Mouse (Mus musculus): Measurements from ENCODE around the gene Cd101. TPM values are rescaled to one million over a fixed set of nuclear protein-coding genes. Genes with fewer than 3 reads are reported as not detected.
A peak's percentile ranks its signal among the peaks of the same experiment; 100 is the strongest.

Cd101 gene
- polyA plus RNA-seq, 1 experiment from 2014 or later: 0.08 TPM

DNA sequence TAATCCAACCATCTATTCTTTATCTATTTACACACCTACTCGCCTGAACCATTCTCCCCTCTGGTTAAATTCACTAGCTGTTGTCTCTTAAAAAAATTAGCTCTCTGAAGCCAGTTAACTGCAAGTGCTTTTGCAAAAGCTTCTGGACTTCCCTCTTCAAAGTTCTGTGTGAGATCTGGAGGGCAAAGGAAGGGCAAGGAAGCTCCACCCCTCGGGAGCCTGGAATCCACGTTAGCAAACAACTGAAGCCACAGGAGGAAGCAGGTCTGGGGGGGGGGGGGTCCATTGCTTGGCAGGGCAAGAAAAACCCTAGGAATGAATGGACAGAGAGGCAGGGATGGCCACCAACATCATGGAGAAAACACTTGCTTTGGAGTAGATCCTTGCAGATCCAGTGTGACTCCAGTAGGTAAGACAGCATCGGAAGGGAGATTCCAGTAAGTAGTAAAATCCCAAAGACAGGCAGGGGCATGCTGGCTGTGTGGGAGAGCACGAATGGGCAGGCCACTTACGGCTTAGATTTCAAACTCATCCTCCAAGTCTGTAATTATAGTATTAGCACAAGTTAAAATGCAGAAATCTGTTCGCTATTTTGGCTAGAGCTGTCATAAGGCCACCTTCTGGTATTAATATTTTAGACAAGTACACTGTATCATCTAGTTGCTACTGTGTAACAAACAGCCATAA is 2.2 kb upstream of the Cd101 start:
- no peak overlapping the region for H3K4me3 ChIP-seq (ENCODE audit: low read length)
- 72% methylated on average over 7 of the region's 7 CpGs for WGBS
- no peaks in the 10 kb centered on the region for H3K4me1 ChIP-seq (ENCODE audit: control insufficient read depth, insufficient read depth, low read depth, low read length)
- H3K9me3 ChIP-seq (ENCODE audit: control insufficient read depth, low read length): no peaks in the 10 kb centered on the region
- no peak overlapping the region for H3K27ac ChIP-seq (ENCODE audit: low read depth, low read length)
- no peaks in the 10 kb centered on the region for H3K27me3 ChIP-seq (replicated peaks; ENCODE audit: control insufficient read depth, insufficient read depth, low read length)
- H3K36me3 ChIP-seq (ENCODE audit: control insufficient read depth, insufficient read depth, low read length): no peaks in the 10 kb centered on the region
- no peak for ATAC-seq
- no peak overlapping the region for H3K4me2 ChIP-seq (ENCODE audit: low read length)
- no peak overlapping the region for H3K9ac ChIP-seq (ENCODE audit: low read depth, low read length)

DNA sequence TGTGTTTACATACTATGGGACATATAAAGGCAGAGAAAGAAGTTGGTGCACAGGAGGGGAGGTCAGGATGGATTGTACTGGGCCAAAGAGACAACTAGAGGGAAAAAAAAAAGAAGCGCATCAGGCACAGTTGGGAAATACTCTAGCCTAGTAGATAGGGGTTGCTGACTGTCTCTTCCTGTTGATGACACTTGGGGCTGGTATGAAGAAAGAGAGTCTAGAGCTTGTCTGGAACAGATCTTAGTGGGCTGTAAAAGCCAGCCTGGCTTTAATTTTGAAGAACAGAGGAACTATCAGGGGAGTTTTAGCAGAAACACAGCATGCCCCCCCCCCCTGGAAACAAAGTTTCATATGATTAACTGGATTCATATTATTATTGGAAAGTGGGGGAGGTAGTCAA is 1.3 kb upstream of the Cd101 start:
- 97% methylated on average over 1 of the region's 1 CpGs for WGBS
- Histone ChIP-seq H3K27ac (ENCODE audit: low read depth, low read length) (no peak overlapping the region), H3K27me3 (replicated peaks; ENCODE audit: control insufficient read depth, insufficient read depth, low read length) (no peaks in the 10 kb centered on the region), H3K36me3 (ENCODE audit: control insufficient read depth, insufficient read depth, low read length) (no peaks in the 10 kb centered on the region), H3K4me3 (ENCODE audit: low read length) (no peak overlapping the region), H3K4me2 (ENCODE audit: low read length) (no peak overlapping the region), H3K4me1 (ENCODE audit: control insufficient read depth, insufficient read depth, low read depth, low read length) (no peaks in the 10 kb centered on the region), H3K9me3 (ENCODE audit: control insufficient read depth, low read length) (no peaks in the 10 kb centered on the region), H3K9ac (ENCODE audit: low read depth, low read length) (no peak overlapping the region)
- no peak for ATAC-seq

DNA sequence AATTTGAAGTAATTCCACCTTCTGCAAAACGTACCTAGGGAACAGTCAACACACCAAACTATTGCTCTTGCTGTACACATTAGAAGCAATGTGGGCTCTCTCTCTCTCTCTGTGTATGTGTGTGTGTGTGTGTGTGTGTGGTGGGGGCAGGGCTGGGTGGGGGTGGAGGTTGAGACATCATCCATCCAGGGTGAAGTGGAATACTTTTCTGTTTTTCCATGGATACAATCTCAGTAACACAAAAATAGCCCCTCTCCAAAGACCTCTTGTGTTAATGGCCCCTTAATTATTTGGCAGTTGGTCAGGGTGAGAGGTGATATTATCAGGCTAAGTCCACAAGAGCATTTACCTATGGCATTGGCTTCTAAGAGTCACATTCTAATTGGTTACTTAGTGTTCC is 2.6 kb downstream of the Cd101 start:
- WGBS: 88% methylated on average over 1 of the region's 1 CpGs
- no peak for ATAC-seq
- Histone ChIP-seq H3K27ac (ENCODE audit: low read depth, low read length) (no peak overlapping the region), H3K9me3 (ENCODE audit: control insufficient read depth, low read length) (no peaks in the 10 kb centered on the region), H3K27me3 (replicated peaks; ENCODE audit: control insufficient read depth, insufficient read depth, low read length) (no peaks in the 10 kb centered on the region), H3K36me3 (ENCODE audit: control insufficient read depth, insufficient read depth, low read length) (no peaks in the 10 kb centered on the region), H3K4me2 (ENCODE audit: low read length) (no peak overlapping the region), H3K4me1 (ENCODE audit: control insufficient read depth, insufficient read depth, low read depth, low read length) (no peaks in the 10 kb centered on the region), H3K4me3 (ENCODE audit: low read length) (no peak overlapping the region), H3K9ac (ENCODE audit: low read depth, low read length) (no peak overlapping the region)

DNA sequence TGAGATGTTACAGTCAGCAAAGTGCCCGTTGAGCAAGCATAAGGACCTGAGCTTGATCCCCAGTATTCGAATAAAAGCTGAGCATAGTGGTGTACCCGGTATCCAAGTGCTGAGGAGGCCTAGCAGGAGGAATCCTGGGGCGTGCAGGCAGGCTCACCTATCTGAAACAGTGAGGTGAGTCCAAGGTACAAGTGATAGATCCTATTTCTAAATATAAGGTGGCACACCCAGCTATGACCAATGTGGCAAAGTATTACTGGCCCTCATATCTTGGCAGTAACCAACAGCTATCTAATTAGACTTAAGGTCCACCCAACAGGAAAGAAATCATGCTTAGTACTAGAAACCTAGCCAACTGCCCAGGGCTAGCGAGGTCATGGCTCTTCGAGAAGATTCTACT is 6.4 kb downstream of the Cd101 start:
- Histone ChIP-seq H3K27me3 (replicated peaks; ENCODE audit: control insufficient read depth, insufficient read depth, low read length) (no peaks in the 10 kb centered on the region), H3K4me1 (ENCODE audit: control insufficient read depth, insufficient read depth, low read depth, low read length) (no peaks in the 10 kb centered on the region), H3K9me3 (ENCODE audit: control insufficient read depth, low read length) (no peaks in the 10 kb centered on the region), H3K4me3 (ENCODE audit: low read length) (no peak overlapping the region), H3K27ac (ENCODE audit: low read depth, low read length) (no peak overlapping the region), H3K9ac (ENCODE audit: low read depth, low read length) (no peak overlapping the region), H3K4me2 (ENCODE audit: low read length) (no peak overlapping the region), H3K36me3 (ENCODE audit: control insufficient read depth, insufficient read depth, low read length) (no peaks in the 10 kb centered on the region)
- WGBS: 91% methylated on average over 6 of the region's 6 CpGs
- no peak for ATAC-seq

DNA sequence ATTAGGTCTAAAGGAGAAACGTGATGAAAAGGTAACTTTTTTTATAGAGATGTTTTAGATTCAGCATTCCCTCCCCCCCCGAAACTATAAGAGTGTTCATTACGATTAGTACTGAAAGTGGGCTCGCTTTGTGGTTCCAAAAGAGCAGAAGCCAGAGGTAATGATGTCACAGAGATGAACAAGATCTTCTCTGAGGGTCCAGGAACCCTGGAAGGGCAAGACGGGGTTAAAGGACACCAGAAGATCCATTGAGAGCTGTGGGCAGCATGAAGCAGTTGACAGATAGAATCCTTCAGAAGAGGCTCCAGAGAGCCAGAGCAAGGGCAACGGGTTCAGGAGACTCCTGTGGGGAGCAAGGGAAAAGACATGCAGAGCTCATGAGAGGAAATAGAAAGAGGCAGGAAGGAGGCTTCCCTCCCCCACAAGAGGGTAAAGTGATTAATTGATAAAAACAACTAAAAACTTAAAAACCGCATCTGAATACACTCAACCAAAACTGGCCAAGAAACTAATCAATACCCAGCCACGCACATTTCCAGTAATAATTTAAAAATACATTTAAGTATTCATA is 7.8 kb downstream of the Cd101 start:
- Histone ChIP-seq H3K4me1 (ENCODE audit: control insufficient read depth, insufficient read depth, low read depth, low read length) (no peaks in the 10 kb centered on the region), H3K9ac (ENCODE audit: low read depth, low read length) (no peak overlapping the region), H3K27ac (ENCODE audit: low read depth, low read length) (no peak overlapping the region), H3K4me3 (ENCODE audit: low read length) (no peak overlapping the region), H3K36me3 (ENCODE audit: control insufficient read depth, insufficient read depth, low read length) (no peaks in the 10 kb centered on the region), H3K27me3 (replicated peaks; ENCODE audit: control insufficient read depth, insufficient read depth, low read length) (no peaks in the 10 kb centered on the region), H3K9me3 (ENCODE audit: control insufficient read depth, low read length) (no peaks in the 10 kb centered on the region), H3K4me2 (ENCODE audit: low read length) (no peak overlapping the region)
- ATAC-seq: no peak
- WGBS: 78% methylated on average over 8 of the region's 8 CpGs

DNA sequence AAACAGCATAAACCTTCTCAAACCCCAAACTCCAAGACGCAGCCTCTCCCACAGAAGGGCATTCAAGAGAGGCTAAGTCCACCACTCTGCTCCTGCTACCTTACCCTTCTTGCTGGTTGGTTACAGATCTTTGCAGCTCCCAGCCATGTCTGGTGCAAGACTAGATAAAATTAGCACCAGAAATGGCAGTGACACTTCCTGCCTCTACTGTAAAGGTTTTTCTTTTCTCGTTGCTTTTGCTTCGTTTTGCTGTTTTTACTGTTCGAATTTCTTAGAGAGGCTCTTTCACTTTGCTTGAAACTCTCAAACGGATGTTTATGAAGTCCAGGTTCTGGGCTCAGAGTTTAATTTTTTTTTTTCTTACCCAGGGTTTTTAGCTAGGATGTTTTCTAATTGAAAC is 8.3 kb downstream of the Cd101 start:
- H3K4me2 ChIP-seq (ENCODE audit: low read length): no peak overlapping the region
- no peaks in the 10 kb centered on the region for H3K27me3 ChIP-seq (replicated peaks; ENCODE audit: control insufficient read depth, insufficient read depth, low read length)
- no peaks in the 10 kb centered on the region for H3K4me1 ChIP-seq (ENCODE audit: control insufficient read depth, insufficient read depth, low read depth, low read length)
- no peak for ATAC-seq
- H3K27ac ChIP-seq (ENCODE audit: low read depth, low read length): no peak overlapping the region
- H3K9me3 ChIP-seq (ENCODE audit: control insufficient read depth, low read length): no peaks in the 10 kb centered on the region
- H3K4me3 ChIP-seq (ENCODE audit: low read length): no peak overlapping the region
- 87% methylated on average over 5 of the region's 5 CpGs for WGBS
- H3K36me3 ChIP-seq (ENCODE audit: control insufficient read depth, insufficient read depth, low read length): no peaks in the 10 kb centered on the region
- no peak overlapping the region for H3K9ac ChIP-seq (ENCODE audit: low read depth, low read length)

DNA sequence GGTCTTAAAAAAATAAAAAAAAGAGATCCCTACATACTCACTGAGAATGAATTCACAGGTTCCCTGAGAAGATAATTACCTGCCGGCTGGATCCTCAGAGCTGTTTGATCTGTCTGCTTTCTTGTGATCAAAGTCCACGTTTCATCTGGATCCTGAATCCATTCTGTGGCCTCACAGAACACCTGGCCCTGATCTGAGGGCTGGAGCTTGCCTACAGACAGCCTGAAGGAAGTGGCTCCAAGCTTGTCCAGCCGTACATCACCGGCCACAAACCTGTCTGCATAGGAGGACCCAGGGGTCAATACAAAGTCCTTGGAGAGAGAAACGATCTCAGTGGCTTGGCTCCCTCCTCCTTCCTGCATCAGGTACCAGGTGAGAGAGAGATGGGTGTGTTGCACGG is 10.9 kb downstream of the Cd101 start:
- Histone ChIP-seq H3K9ac (ENCODE audit: low read depth, low read length) (no peak overlapping the region), H3K36me3 (ENCODE audit: control insufficient read depth, insufficient read depth, low read length) (no peaks in the 10 kb centered on the region), H3K4me1 (ENCODE audit: control insufficient read depth, insufficient read depth, low read depth, low read length) (no peaks in the 10 kb centered on the region; the same call in 1 of the 2 replicates), H3K27ac (ENCODE audit: low read depth, low read length) (no peak overlapping the region), H3K9me3 (ENCODE audit: control insufficient read depth, low read length) (no peaks in the 10 kb centered on the region), H3K27me3 (replicated peaks; ENCODE audit: control insufficient read depth, insufficient read depth, low read length) (no peaks in the 10 kb centered on the region), H3K4me2 (ENCODE audit: low read length) (no peak overlapping the region), H3K4me3 (ENCODE audit: low read length) (no peak overlapping the region)
- no peak for ATAC-seq
- 88% methylated on average over 6 of the region's 6 CpGs for WGBS

DNA sequence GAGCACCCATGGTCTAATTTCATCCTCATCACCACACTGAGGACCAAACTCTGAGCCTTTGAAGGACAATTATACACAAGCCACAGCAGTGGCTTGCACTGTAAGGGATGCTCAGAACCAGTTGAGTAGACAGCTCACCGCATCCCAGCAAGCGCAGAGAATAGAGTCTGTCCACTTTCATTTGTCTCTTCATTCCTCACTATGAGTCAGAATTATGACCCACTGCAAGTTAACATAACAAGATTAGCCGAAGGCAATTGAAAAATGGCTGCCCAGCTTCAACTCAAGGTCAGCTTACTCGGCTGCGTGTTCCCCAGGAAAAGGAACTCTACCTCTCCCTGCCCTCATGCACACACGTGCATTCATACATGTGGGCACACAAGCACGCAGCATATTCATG is 13.3 kb downstream of the Cd101 start:
- H3K27me3 ChIP-seq (replicated peaks; ENCODE audit: control insufficient read depth, insufficient read depth, low read length): no peaks in the 10 kb centered on the region
- H3K4me1 ChIP-seq (ENCODE audit: control insufficient read depth, insufficient read depth, low read depth, low read length): no peaks in the 10 kb centered on the region; the same call in 1 of the 2 replicates
- no peak overlapping the region for H3K4me2 ChIP-seq (ENCODE audit: low read length)
- H3K4me3 ChIP-seq (ENCODE audit: low read length): no peak overlapping the region
- H3K27ac ChIP-seq (ENCODE audit: low read depth, low read length): no peak overlapping the region
- 80% methylated on average over 7 of the region's 7 CpGs for WGBS
- H3K9me3 ChIP-seq (ENCODE audit: control insufficient read depth, low read length): no peaks in the 10 kb centered on the region
- H3K36me3 ChIP-seq (ENCODE audit: control insufficient read depth, insufficient read depth, low read length): no peaks in the 10 kb centered on the region
- H3K9ac ChIP-seq (ENCODE audit: low read depth, low read length): no peak overlapping the region
- 0 out of 2 replicates have a peak, but pooled peaks have one; percentile 45 for ATAC-seq

DNA sequence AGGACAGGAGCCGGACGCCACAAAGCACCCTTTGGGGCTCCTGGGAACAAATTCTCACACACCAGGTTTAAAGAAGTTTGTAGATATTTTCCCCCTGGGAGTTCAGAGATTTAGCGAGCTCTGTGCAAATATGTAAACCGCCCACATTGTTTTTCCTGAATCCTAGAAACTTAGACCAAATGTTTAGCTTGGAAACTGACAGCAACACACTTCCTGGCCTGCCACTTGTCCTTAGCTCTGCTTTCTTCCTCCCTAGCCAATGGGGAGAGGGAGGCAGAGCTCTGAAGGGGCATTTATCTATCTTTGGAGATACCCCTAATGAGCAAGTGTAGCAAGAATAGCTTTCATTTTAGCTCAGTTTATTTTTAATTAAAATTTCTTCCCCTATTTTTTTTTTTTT is 14.1 kb downstream of the Cd101 start:
- 60% methylated on average over 4 of the region's 4 CpGs for WGBS
- no peaks in the 10 kb centered on the region for H3K36me3 ChIP-seq (ENCODE audit: control insufficient read depth, insufficient read depth, low read length)
- no peak overlapping the region for H3K4me3 ChIP-seq (ENCODE audit: low read length)
- no peaks in the 10 kb centered on the region; the same call in 1 of the 2 replicates for H3K4me1 ChIP-seq (ENCODE audit: control insufficient read depth, insufficient read depth, low read depth, low read length)
- H3K4me2 ChIP-seq (ENCODE audit: low read length): no peak overlapping the region
- no peak for ATAC-seq
- H3K27me3 ChIP-seq (replicated peaks; ENCODE audit: control insufficient read depth, insufficient read depth, low read length): no peaks in the 10 kb centered on the region
- no peak overlapping the region for H3K27ac ChIP-seq (ENCODE audit: low read depth, low read length)
- no peak overlapping the region for H3K9ac ChIP-seq (ENCODE audit: low read depth, low read length)
- H3K9me3 ChIP-seq (ENCODE audit: control insufficient read depth, low read length): no peaks in the 10 kb centered on the region
